Mouse (Mus musculus) testis, adult 2 months (tissue): ENCODE measurements around the gene Apopt1.

Experiments used
- CTCF ChIP-seq: fragments of 200-500 bp; IDR thresholded peaks from 2 replicates; pipeline ENCODE4 v1.5.1; 2012; ENCODE audit warnings: low read depth, mild to moderate bottlenecking, inconsistent platforms, low read length, moderate library complexity; ENCODE audit not compliant: control insufficient read depth, insufficient read depth, insufficient replicate concordance
- POLR2A ChIP-seq: fragments of 200-500 bp; IDR thresholded peaks from 2 replicates; pipeline ENCODE4 v1.6.1; 2012; ENCODE audit warnings: low read depth, mild to moderate bottlenecking, inconsistent platforms, low read length, moderate library complexity; ENCODE audit not compliant: control insufficient read depth

DNA sequence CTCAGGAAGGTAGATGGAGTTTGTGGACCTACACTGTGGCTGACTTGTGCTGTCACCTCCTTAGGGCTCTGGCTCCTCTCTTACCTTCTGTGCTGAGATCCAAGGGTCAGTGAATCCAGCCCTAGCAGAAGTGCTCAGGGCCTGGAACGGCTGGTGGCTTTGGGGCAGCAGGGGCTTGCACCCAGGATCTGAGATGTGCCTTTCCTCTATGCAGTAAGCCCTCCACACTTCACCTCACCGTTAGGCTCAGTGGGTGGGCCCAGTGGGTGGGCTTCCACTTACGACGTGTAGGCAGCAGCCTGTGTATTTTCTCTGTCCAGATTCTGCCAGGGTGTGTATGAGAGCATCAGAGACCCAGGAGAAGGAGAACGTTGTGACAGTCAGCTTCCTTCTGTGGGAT, 19.9 kb downstream of the Apopt1 start:
- no peak for TF ChIP-seq CTCF
- no peak for TF ChIP-seq POLR2A
